Mouse (Mus musculus) liver, embryonic 14.5 days (tissue): ENCODE results near the gene Napsa.

Experiments used
- CTCF ChIP-seq: IDR thresholded peaks from 2 replicates; pipeline ENCODE4 v1.5.1; 2016; ENCODE audit warnings: antibody characterized with exemption, low read depth, control low read depth
- EP300 ChIP-seq: IDR thresholded peaks from 2 replicates; pipeline ENCODE4 v1.6.1; 2016; ENCODE audit warnings: antibody characterized with exemption, low read depth

- TF ChIP-seq EP300 = no peak
- no peak for TF ChIP-seq CTCF
Measured at GRCm38 (mm10) chr7:44615987-44616386, 43.8 kb downstream of the Napsa start.
